Mouse (Mus musculus): Measurements from ENCODE around the gene Pla2g4b.

- TF ChIP-seq CTCF (IDR thresholded peaks at IDR 0.05; ENCODE audit: control insufficient read depth, insufficient read depth, insufficient replicate concordance, low read depth, low read length): no peak
- no peak for TF ChIP-seq POLR2A (IDR thresholded peaks at IDR 0.05; ENCODE audit: control insufficient read depth, low read depth, low read length)
Measured at GRCm38 (mm10) chr2:120044101-120044603, 10.9 kb downstream of the Pla2g4b start.

All from testis, adult 2 months (tissue).